Mouse (Mus musculus) limb, embryonic 10.5 days (tissue): ENCODE measurements at regions not wholly inside any gene's neighbourhood (a gene's known extent, or its start where the extent isn't known, plus 50 kb on each side); places are given as distances from the start of the nearest gene placed in this dataset.

ENCODE experiments used
- DNase-seq: peaks from one replicate; pipeline ENCODE4 v3.0.0-alpha.2; 2017; ENCODE audit warnings: low spot score
- H3K27ac ChIP-seq: fragments of 300-500 bp; sonication (generic); 2 replicates; pipeline ENCODE4 v1.5.1; 2016; ENCODE audit warnings: mild to moderate bottlenecking
- H3K27me3 ChIP-seq: fragments of 300-500 bp; sonication (generic); 2 replicates; pipeline ENCODE4 v1.6.1; 2016; ENCODE audit warnings: low read depth, mild to moderate bottlenecking; ENCODE audit not compliant: poor library complexity, severe bottlenecking
- H3K36me3 ChIP-seq: fragments of 300-500 bp; sonication (generic); 2 replicates; pipeline ENCODE4 v1.6.1; 2016; ENCODE audit warnings: mild to moderate bottlenecking, moderate library complexity
- H3K4me1 ChIP-seq: fragments of 300-500 bp; sonication (generic); 2 replicates; pipeline ENCODE4 v1.6.1; 2016
- H3K4me3 ChIP-seq: fragments of 300-500 bp; sonication (generic); 2 replicates; pipeline ENCODE4 v1.5.1; 2016; ENCODE audit warnings: mild to moderate bottlenecking, moderate library complexity
- H3K9me3 ChIP-seq: fragments of 300-500 bp; sonication (generic); replicated peaks from 2 replicates; pipeline ENCODE4 v1.6.1; 2016; ENCODE audit warnings: mild to moderate bottlenecking
- WGBS: fragments of 180-500 bp; shearing (Covaris S2); methylation state at CpG from one replicate; pipeline ENCODE4 v1.1.7; 2016; 5-methylcytosine and 5-hydroxymethylcytosine counted together

- Histone ChIP-seq H3K4me3 (no peak overlapping the region), H3K27ac (no peak overlapping the region), H3K36me3 (no peaks in the 10 kb centered on the region), H3K9me3 (peaks cover 52% of the 10 kb centered on the region), H3K4me1 (no peaks in the 10 kb centered on the region), H3K27me3 (no peaks in the 10 kb centered on the region)
- 71% methylated on average over 3 of the region's 3 CpGs for WGBS
- DNase-seq: no peak
These were observed 359.3 kb upstream of the Olfr161 start for GRCm38 (mm10) chr16:3231566-3231965.

DNA sequence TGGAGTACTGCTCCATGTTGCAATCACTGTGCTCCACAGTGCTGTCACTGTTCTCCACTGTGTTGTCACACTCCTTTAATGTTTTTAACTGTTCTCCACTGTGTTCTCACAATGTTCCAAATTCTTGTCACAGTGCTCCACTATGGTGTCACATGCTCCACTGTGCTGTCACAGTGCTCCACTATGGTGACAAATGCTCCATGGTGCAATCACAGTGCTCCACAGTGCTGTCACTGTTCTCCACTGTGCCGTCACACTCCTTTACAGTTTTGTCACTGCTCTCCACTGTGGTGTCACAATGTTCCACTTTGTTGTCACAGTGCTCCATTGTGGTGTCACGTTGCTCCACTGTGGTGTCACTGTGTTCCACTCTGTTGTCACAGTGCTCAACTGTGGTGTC, 358.2 kb upstream of the Olfr161 start:
- Histone ChIP-seq H3K4me3 (no peak overlapping the region), H3K36me3 (no peaks in the 10 kb centered on the region), H3K4me1 (no peaks in the 10 kb centered on the region), H3K9me3 (peaks cover 57% of the 10 kb centered on the region), H3K27me3 (no peaks in the 10 kb centered on the region), H3K27ac (no peak overlapping the region)
- no peak for DNase-seq
- 49% methylated on average over 2 of the region's 2 CpGs for WGBS

- no peak overlapping the region for H3K4me3 ChIP-seq
- H3K9me3 ChIP-seq: peaks cover 67% of the 10 kb centered on the region
- H3K36me3 ChIP-seq: no peaks in the 10 kb centered on the region
- H3K27me3 ChIP-seq: no peaks in the 10 kb centered on the region
- no peak overlapping the region for H3K27ac ChIP-seq
- no peak for DNase-seq
- no peaks in the 10 kb centered on the region for H3K4me1 ChIP-seq
- whole genome bisulfite sequencing: 57% methylated on average over 2 of the region's 2 CpGs
These were observed 356.8 kb upstream of the Olfr161 start for GRCm38 (mm10) chr16:3234063-3234462.

GRCm38 (mm10) chr16:3240982-3241719, 349.7 kb upstream of the Olfr161 start:
- no peaks in the 10 kb centered on the region for H3K27me3 ChIP-seq
- peaks cover 62% of the 10 kb centered on the region for H3K9me3 ChIP-seq
- H3K4me1 ChIP-seq: no peaks in the 10 kb centered on the region
- 72% methylated on average over 5 of the region's 5 CpGs for WGBS
- no peak overlapping the region for H3K4me3 ChIP-seq
- DNase-seq: no peak
- H3K27ac ChIP-seq: no peak overlapping the region
- no peaks in the 10 kb centered on the region for H3K36me3 ChIP-seq

DNA sequence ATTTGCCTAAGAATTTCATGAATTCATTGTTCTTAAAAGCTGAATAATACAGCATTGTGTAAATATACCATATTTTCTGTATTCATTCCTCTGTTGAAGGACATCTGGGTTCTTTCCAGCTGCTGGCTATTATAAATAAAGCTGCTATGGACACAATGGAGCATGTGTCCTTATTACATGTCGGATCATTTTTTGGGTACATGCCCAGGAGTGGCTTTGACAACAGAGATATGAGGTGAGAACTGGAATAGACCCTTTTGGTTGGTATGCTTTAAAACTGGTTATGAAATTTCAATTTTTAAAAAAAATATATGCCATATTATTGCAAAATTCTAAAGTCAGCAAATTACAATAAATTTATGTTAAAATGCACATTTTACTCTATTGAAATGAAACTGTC, 348.9 kb upstream of the Olfr161 start:
- no peaks in the 10 kb centered on the region for H3K4me1 ChIP-seq
- H3K4me3 ChIP-seq: no peak overlapping the region
- DNase-seq: no peak
- no peaks in the 10 kb centered on the region for H3K27me3 ChIP-seq
- 72% methylated on average over 1 of the region's 1 CpGs for WGBS
- no peak overlapping the region for H3K27ac ChIP-seq
- H3K9me3 ChIP-seq: peaks cover 60% of the 10 kb centered on the region
- H3K36me3 ChIP-seq: no peaks in the 10 kb centered on the region

DNA sequence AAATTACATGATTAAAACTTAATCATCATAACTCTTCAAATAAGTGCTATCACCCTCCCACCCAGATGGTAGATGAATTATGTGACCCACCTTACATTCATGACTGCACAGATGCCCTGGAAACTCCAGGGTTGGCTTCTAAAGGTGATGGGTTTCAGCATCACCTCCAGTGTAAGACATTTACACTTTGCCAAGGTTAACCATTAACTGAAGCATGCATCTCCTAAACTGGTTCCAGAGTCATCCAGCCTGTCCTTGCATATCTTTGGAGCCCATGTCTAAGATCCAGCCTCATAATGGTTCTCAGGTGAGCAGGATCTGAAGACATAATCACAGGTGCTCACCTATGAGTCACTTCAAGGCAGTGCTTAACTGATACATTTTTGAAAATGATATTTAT, 344.4 kb upstream of the Olfr161 start:
- DNase-seq: no peak
- no peaks in the 10 kb centered on the region for H3K36me3 ChIP-seq

DNA sequence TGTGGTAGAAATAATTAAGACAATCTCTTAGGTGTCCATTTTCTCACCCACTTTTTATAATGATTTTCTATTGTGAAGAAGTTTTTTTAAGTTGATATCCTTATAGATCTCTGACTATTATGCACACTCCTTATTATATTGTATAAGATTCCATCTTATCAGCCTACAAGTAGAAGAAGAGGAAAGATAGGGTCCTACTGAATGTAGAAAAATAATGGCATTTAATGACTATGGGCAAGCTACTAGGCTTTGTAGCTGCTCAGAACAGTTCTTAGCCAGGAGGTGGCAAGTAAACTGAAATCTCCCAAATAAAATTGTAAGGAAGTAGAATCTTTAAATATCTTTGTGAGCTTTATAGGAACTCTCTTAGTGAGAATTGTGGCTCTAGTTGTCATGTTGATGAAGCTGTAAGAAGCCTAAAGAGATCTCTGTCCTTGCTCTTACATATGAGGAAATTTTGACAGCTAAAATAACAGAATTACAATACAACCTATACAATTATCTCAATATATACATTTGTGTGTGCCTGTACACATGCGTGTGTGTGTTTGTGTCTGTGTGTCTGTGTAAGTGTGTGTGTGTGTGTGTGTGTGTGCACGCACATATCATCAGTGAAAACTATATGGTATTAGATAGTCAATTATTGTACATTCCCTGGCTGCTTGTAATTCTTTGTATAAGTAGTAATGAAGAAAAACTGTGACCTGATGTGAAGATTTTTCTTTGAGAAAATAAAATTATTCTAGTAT, 343.7 kb upstream of the Olfr161 start:
- H3K27me3 ChIP-seq: no peaks in the 10 kb centered on the region
- DNase-seq: no peak
- H3K9me3 ChIP-seq: peaks cover 30% of the 10 kb centered on the region
- WGBS: 38% methylated on average over 2 of the region's 2 CpGs
- no peaks in the 10 kb centered on the region for H3K4me1 ChIP-seq
- no peak overlapping the region for H3K4me3 ChIP-seq
- H3K36me3 ChIP-seq: no peaks in the 10 kb centered on the region
- H3K27ac ChIP-seq: no peak overlapping the region

More for the DNA sequence above, 344.4 kb upstream of the Olfr161 start:
- no peak overlapping the region for H3K27ac ChIP-seq
- no peaks in the 10 kb centered on the region for H3K4me1 ChIP-seq
- H3K27me3 ChIP-seq: no peaks in the 10 kb centered on the region
- peaks cover 37% of the 10 kb centered on the region for H3K9me3 ChIP-seq
- H3K4me3 ChIP-seq: no peak overlapping the region

- H3K27me3 ChIP-seq: no peaks in the 10 kb centered on the region
- H3K4me1 ChIP-seq: no peaks in the 10 kb centered on the region
- H3K4me3 ChIP-seq: no peak overlapping the region
- 54% methylated on average over 2 of the region's 2 CpGs for WGBS
- H3K9me3 ChIP-seq: peaks cover 30% of the 10 kb centered on the region
- H3K36me3 ChIP-seq: no peaks in the 10 kb centered on the region
- no peak for DNase-seq
- H3K27ac ChIP-seq: no peak overlapping the region
These were observed 343.1 kb upstream of the Olfr161 start for GRCm38 (mm10) chr16:3247755-3248110.

- H3K27ac ChIP-seq: no peak overlapping the region
- H3K4me1 ChIP-seq: no peaks in the 10 kb centered on the region
- H3K36me3 ChIP-seq: no peaks in the 10 kb centered on the region
- H3K4me3 ChIP-seq: no peak overlapping the region
- no peak for DNase-seq
- peaks cover 31% of the 10 kb centered on the region for H3K9me3 ChIP-seq
- H3K27me3 ChIP-seq: no peaks in the 10 kb centered on the region
- WGBS: 46% methylated on average over 1 of the region's 1 CpGs
These were observed 337.0 kb upstream of the Olfr161 start for GRCm38 (mm10) chr16:3253885-3254284.

DNA sequence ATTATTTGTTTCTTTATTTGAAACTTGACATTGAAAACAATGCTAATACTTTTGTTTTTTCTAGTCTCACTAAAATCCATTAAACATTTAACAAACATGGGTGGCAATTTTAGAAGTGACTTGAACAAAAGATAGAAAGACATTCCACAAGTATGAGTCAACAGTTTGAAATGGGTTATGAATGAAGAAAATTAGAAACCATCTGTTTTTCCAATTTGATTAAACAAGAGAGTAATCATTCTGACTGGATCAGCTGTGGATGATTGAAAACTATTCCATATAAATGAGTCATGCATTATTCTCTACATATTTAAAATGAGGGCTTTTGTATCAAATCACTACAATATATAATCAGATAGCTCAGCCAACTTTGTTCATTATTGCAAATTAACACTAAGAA, 334.8 kb upstream of the Olfr161 start:
- Histone ChIP-seq H3K4me1 (no peaks in the 10 kb centered on the region), H3K4me3 (no peak overlapping the region), H3K36me3 (no peaks in the 10 kb centered on the region), H3K27ac (no peak overlapping the region), H3K9me3 (peaks cover 36% of the 10 kb centered on the region), H3K27me3 (no peaks in the 10 kb centered on the region)
- no peak for DNase-seq

DNA sequence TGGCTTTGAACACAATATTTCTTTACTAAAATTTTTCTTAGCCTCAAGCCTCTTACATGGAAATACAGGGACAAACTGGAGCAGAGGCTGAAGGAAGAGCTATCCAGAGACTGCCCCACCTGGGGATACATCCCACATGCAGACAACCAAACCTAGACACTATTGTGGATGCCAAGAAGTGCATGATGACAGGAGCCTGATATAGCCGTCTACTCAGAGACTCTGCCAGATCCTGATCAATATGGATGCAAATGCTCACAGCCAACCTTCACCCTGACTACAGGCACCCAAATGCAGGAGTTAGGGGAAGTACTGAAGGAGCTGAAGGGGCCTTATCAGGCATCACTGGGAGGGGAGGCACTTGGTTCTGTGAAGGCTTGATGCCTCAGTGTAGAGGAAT, 325.5 kb upstream of the Olfr161 start:
- H3K4me1 ChIP-seq: no peaks in the 10 kb centered on the region
- no peak for DNase-seq
- no peaks in the 10 kb centered on the region for H3K27me3 ChIP-seq
- H3K36me3 ChIP-seq: no peaks in the 10 kb centered on the region
- H3K9me3 ChIP-seq: peaks cover 51% of the 10 kb centered on the region
- 85% methylated on average over 1 of the region's 1 CpGs for WGBS
- H3K27ac ChIP-seq: no peak overlapping the region
- no peak overlapping the region for H3K4me3 ChIP-seq

DNA sequence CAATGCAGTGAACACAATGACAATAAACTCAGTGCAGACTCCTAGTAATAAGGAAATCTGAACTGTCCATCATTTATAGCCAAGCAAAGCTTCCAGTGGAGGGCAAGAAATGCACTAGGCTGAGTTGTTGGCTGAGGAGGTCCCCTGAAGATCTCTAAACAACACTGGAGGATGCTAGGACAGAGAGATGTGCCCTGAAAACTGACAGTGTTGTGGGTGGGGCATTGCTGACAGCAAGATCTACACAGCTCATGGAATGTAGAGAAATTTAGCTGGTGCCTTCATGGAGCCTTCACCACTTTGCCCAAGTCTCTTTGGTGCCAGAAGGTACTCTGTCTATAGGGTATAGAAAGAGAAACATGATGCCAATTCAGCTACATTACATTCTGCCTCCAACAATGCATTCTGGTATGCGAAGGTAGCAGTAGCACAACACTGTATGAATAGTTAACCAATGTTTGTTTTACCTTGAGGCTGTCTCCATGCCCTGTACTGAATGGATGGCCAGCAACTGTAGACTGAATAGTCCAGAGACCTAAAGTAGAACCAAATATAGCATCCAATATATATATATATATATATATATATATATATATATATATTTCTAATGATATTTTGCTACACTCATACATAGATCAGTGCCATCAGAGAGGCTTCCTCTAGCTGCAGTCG, 318.9 kb upstream of the Olfr161 start:
- H3K9me3 ChIP-seq: peaks cover 42% of the 10 kb centered on the region
- no peak overlapping the region for H3K4me3 ChIP-seq
- no peaks in the 10 kb centered on the region for H3K36me3 ChIP-seq
- H3K4me1 ChIP-seq: no peaks in the 10 kb centered on the region
- 56% methylated on average over 2 of the region's 2 CpGs for WGBS
- H3K27ac ChIP-seq: no peak overlapping the region
- H3K27me3 ChIP-seq: no peaks in the 10 kb centered on the region
- no peak for DNase-seq

GRCm38 (mm10) chr16:3273427-3273826, 317.4 kb upstream of the Olfr161 start:
- no peak for DNase-seq
- H3K4me3 ChIP-seq: no peak overlapping the region
- no peaks in the 10 kb centered on the region for H3K27me3 ChIP-seq
- H3K36me3 ChIP-seq: no peaks in the 10 kb centered on the region
- no peak overlapping the region for H3K27ac ChIP-seq
- 68% methylated on average over 2 of the region's 2 CpGs for WGBS
- peaks cover 37% of the 10 kb centered on the region for H3K9me3 ChIP-seq
- no peaks in the 10 kb centered on the region for H3K4me1 ChIP-seq
